ENCODE assay signal across 8 mouse cellular contexts in genomic region chr1:175923848-175924787, GRCm38 (mm10). TPM values are rescaled to one million over a fixed set of nuclear protein-coding genes. Genes with fewer than 3 reads are reported as not detected.
DNase-seq lines count a peak whose midpoint lies in the region; ATAC-seq and TF ChIP-seq lines count a peak whose summit lies in the region.

No protein-coding gene starts in this region.

- H3K27me3 ChIP-seq in heart, embryonic 11.5 days (ENCODE audit: control insufficient read depth, insufficient read depth, low read length): no peaks in the 10 kb centered on the region
- H3K27me3 ChIP-seq in forebrain, postnatal 0 days (ENCODE audit: insufficient read depth, low read length): no peaks in the 10 kb centered on the region
- no peaks in the 10 kb centered on the region for H3K27me3 ChIP-seq in midbrain, embryonic 15.5 days (replicated peaks)

- no peak overlapping the region for H3K4me2 ChIP-seq in heart, embryonic 11.5 days
- no peak overlapping the region for H3K4me2 ChIP-seq in forebrain, postnatal 0 days (ENCODE audit: low read depth)
- H3K4me2 ChIP-seq in midbrain, embryonic 15.5 days: no peak overlapping the region

- H3K9ac ChIP-seq in heart, embryonic 11.5 days (ENCODE audit: low read depth, low read length): no peak overlapping the region
- H3K9ac ChIP-seq in forebrain, postnatal 0 days: no peak overlapping the region
- H3K9ac ChIP-seq in midbrain, embryonic 15.5 days: no peak overlapping the region

- no peak overlapping the region for H3K4me3 ChIP-seq in heart, embryonic 11.5 days (ENCODE audit: low read depth, low read length)
- H3K4me3 ChIP-seq in forebrain, postnatal 0 days (ENCODE audit: low read depth, low read length): no peak overlapping the region
- H3K4me3 ChIP-seq in left cerebral cortex, adult 2 months: no peak overlapping the region
- no peak overlapping the region for H3K4me3 ChIP-seq in midbrain, embryonic 15.5 days

- no peaks in the 10 kb centered on the region for H3K36me3 ChIP-seq in heart, embryonic 11.5 days (ENCODE audit: control insufficient read depth, insufficient read depth, low read length)
- no peaks in the 10 kb centered on the region for H3K36me3 ChIP-seq in forebrain, postnatal 0 days (ENCODE audit: insufficient read depth)
- H3K36me3 ChIP-seq in midbrain, embryonic 15.5 days (replicated peaks): no peaks in the 10 kb centered on the region

- TF ChIP-seq CTCF in forebrain, postnatal 0 days (IDR thresholded peaks at IDR 0.05; ENCODE audit: low read depth): peak; percentile 87
- peak; percentile 91 for TF ChIP-seq CTCF in left cerebral cortex, adult 2 months (IDR thresholded peaks at IDR 0.05)

- H3K4me1 ChIP-seq in heart, embryonic 11.5 days (ENCODE audit: control insufficient read depth, insufficient read depth, low read length): no peaks in the 10 kb centered on the region
- H3K4me1 ChIP-seq in forebrain, postnatal 0 days (ENCODE audit: insufficient read depth): no peaks in the 10 kb centered on the region
- H3K4me1 ChIP-seq in midbrain, embryonic 15.5 days: no peaks in the 10 kb centered on the region

- no peak for ATAC-seq in heart, embryonic 11.5 days (replicated peaks; ENCODE audit: insufficient number of reproducible peaks, low FRiP score, low TSS enrichment)
- peak; percentile 66 for ATAC-seq in forebrain, postnatal 0 days
- peak; percentile 56; the same call in 1 of the 2 replicates for ATAC-seq in midbrain, embryonic 15.5 days (replicated peaks)

- no peak overlapping the region for H3K27ac ChIP-seq in heart, embryonic 11.5 days (ENCODE audit: low read depth, low read length)
- no peak overlapping the region for H3K27ac ChIP-seq in forebrain, postnatal 0 days (ENCODE audit: low read depth, low read length)
- H3K27ac ChIP-seq in left cerebral cortex, adult 2 months: no peak overlapping the region
- no peak overlapping the region for H3K27ac ChIP-seq in midbrain, embryonic 15.5 days

- intact Hi-C loops in left cerebral cortex, adult 2 months (cut with DNase I): loop anchor here (2.0 kb wide), 1 partner anchor 297 kb away; no protein-coding TSS in a partner anchor

- peak; percentile 10 to 58 for DNase-seq in heart, adult 9 months (ENCODE audit: low spot score in 2 of 2)
- DNase-seq in cerebellum, adult 18-20 months: peak; percentile 69 to 74
- DNase-seq in forebrain, postnatal 0 days: peak; percentile 92
- peak; percentile 76 for DNase-seq in induced T-regulatory cell, adult 2 months (ENCODE audit: low read depth)
- DNase-seq in left cerebral cortex, adult 2 months (ENCODE audit: extremely low spot score in 1 of 2, low spot score in 2 of 2): peak; percentile 77 to 85
- peak; percentile 18 to 71 for DNase-seq in spleen, adult 18-20 months

- 50% methylated on average over 7 of the region's 7 CpGs for WGBS in heart, embryonic 11.5 days (ENCODE audit: insufficient replicate concordance)
- WGBS in forebrain, postnatal 0 days: 52% methylated on average over 7 of the region's 7 CpGs
- 56% methylated on average over 7 of the region's 7 CpGs for WGBS in midbrain, embryonic 15.5 days

- H3K9me3 ChIP-seq in heart, embryonic 11.5 days (replicated peaks; ENCODE audit: control insufficient read depth, low read length): no peaks in the 10 kb centered on the region
- no peaks in the 10 kb centered on the region for H3K9me3 ChIP-seq in forebrain, postnatal 0 days (ENCODE audit: low read length)
- no peaks in the 10 kb centered on the region for H3K9me3 ChIP-seq in midbrain, embryonic 15.5 days

RNA-seq across cellular contexts. Expression of gene Gm38100, which starts 4.0 kb away (rescaled TPM):
- not detected in 2 replicates for polyA plus RNA-seq in heart, embryonic 11.5 days (2014; fragmentation: Nextera tagmentation; extraction: Ambion mirVana)
- total RNA-seq in forebrain, postnatal 0 days (2014; rRNA removed): not detected in 2 replicates
- polyA plus RNA-seq in forebrain, postnatal 0 days (2015; fragmentation: Nextera tagmentation; extraction: Ambion mirVana): not detected in 2 replicates
- total RNA-seq in left cerebral cortex, adult 2 months (2021): not detected
- not detected in 2 replicates for polyA plus RNA-seq in midbrain, embryonic 15.5 days (2015; fragmentation: Nextera tagmentation; extraction: Ambion mirVana)

RNA-seq across cellular contexts. Expression of gene Exo1, which starts 43.7 kb away (rescaled TPM):
- polyA plus RNA-seq in heart, embryonic 11.5 days (2014; fragmentation: Nextera tagmentation; extraction: Ambion mirVana): 53.0 and 60.3 TPM in 2 replicates
- total RNA-seq in forebrain, postnatal 0 days (2014; rRNA removed): 1.7 and 8.6 TPM in 2 replicates
- polyA plus RNA-seq in forebrain, postnatal 0 days (2015; fragmentation: Nextera tagmentation; extraction: Ambion mirVana): 2.1 TPM in 2 replicates
- 1 to 10 TPM in 1 of 2 experiments, under 1 TPM in 1; 0.21 to 1.9 TPM for total RNA-seq in left cerebral cortex, adult 2 months (2021)
- polyA plus RNA-seq in midbrain, embryonic 15.5 days (2015; fragmentation: Nextera tagmentation; extraction: Ambion mirVana): 8.4 and 9.3 TPM in 2 replicates

RNA-seq across cellular contexts. Expression of gene Rbm8a2, which starts 54.8 kb away (rescaled TPM):
- polyA plus RNA-seq in heart, embryonic 11.5 days (2014; fragmentation: Nextera tagmentation; extraction: Ambion mirVana): 0.17 and 0.83 TPM in 2 replicates
- total RNA-seq in forebrain, postnatal 0 days (2014; rRNA removed): 0.33 TPM in 1 of 2 replicates, not detected in the other
- polyA plus RNA-seq in forebrain, postnatal 0 days (2015; fragmentation: Nextera tagmentation; extraction: Ambion mirVana): 0.34 and 0.57 TPM in 2 replicates
- total RNA-seq in left cerebral cortex, adult 2 months (2021): under 1 TPM in 1 of 2 experiments, not detected in 1; 0.52 TPM
- 0.34 and 0.54 TPM in 2 replicates for polyA plus RNA-seq in midbrain, embryonic 15.5 days (2015; fragmentation: Nextera tagmentation; extraction: Ambion mirVana)

Comparison
In these comparisons a context has a peak if more than half of its experiments do, and no peak if none do; other contexts are left out.
1. DNase-seq: peak in every context shown above with its lines; median percentile 92 in forebrain, postnatal 0 days; 81 in left cerebral cortex, adult 2 months; 76 in induced T-regulatory cell, adult 2 months; 72 in cerebellum, adult 18-20 months; 44 in spleen, adult 18-20 months; 34 in heart, adult 9 months.